Mouse (Mus musculus): Measurements from ENCODE around the gene Cldnd1.

DNA sequence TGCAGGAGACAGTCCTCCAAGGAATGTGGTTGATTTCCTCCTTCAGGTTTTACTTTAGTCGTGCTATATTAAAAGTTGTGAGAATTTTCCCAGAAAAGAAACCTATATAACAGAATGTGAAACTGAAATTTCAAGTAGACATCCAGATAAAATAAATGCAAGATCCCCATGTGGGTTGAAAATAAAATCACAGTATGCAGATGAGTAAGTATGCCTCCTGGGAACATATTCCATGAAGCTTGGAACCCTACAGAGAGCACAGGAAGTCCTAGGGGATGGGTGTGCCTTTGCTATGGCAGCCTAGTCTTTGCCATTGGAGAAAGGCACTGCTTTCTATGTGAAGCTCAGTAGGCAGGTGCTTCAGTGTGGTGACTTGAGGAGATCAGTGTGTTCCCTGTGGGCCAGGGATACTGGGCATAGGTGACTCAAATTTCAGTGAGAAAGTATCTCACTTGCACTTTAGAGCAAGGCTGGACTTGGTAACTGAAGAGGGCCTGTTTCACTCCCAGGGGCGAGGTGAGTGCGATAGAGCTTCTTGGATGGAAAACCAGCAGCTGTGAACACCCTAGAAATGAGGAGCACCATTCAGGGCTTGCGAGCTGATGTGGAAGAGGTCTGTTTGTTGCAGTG lies 20.3 kb upstream of the Cldnd1 start:
- TF ChIP-seq CTCF (IDR thresholded peaks at IDR 0.05; ENCODE audit: low read depth, low read length) = no peak
- no peak for TF ChIP-seq POLR2A (IDR thresholded peaks at IDR 0.05; ENCODE audit: insufficient read depth, low read length)

All from ES-Bruce4 (cell line).